Mouse (Mus musculus) brain, embryonic 14.5 days (tissue): ENCODE data around the gene Hopx.

ENCODE experiments used
- CTCF ChIP-seq: fragments of 200-500 bp; IDR thresholded peaks from 2 replicates; pipeline ENCODE4 v1.5.1; 2012; ENCODE audit warnings: inconsistent platforms, mild to moderate bottlenecking, moderate library complexity, borderline replicate concordance; ENCODE audit not compliant: insufficient read depth, insufficient read length; ENCODE audit errors: extremely low read depth
- POLR2A ChIP-seq: fragments of 200-500 bp; IDR thresholded peaks from 2 replicates; pipeline ENCODE4 v1.6.1; 2012; ENCODE audit warnings: mild to moderate bottlenecking, inconsistent platforms, borderline replicate concordance; ENCODE audit not compliant: poor library complexity, insufficient read depth, insufficient read length, severe bottlenecking; ENCODE audit errors: extremely low read depth

DNA sequence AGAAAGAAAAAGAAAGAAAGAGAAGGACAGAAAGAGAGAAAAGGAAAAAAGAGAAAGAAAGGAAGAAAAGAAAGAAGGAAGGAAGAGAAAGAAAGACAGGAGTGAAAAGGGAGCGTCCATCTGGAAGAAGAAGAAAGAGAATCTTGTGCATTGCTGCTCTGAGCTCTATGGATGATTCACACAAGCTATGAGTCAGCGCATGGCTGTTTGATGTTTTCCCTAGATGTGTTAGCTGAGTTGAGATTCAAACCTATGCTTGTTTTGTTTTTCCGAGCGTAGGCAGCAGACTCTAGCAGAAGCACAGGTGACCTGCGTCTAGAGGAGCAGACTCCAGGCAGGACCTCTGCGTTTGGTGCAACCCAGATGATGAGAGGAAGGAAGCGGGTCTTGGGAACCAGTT is 32.2 kb downstream of the Hopx start:
- TF ChIP-seq POLR2A (no peak), CTCF (no peak)
